Mouse (Mus musculus) C2C12 (cell line): ENCODE measurements around the gene Nr1h2. TPM values are rescaled to one million over a fixed set of nuclear protein-coding genes. Genes with fewer than 3 reads are reported as not detected.

Source experiments
- H3K27me3 ChIP-seq: one replicate; pipeline ENCODE4 v1.6.1; 2011; ENCODE audit not compliant: control insufficient read depth, insufficient read depth, insufficient read length
- H3K36me3 ChIP-seq: one replicate; pipeline ENCODE4 v1.6.1; 2011; ENCODE audit not compliant: control insufficient read depth, insufficient read depth
- H3K4me3 ChIP-seq: one replicate; pipeline ENCODE4 v1.5.1; 2011; ENCODE audit warnings: mild to moderate bottlenecking, control low read depth; ENCODE audit not compliant: poor library complexity, insufficient read depth, severe bottlenecking
- H3K79me2 ChIP-seq: one replicate; pipeline ENCODE4 v1.6.1; 2011; ENCODE audit not compliant: control insufficient read depth, insufficient read depth
- H3K79me3 ChIP-seq: one replicate; pipeline ENCODE4 v1.6.1; 2011; ENCODE audit warnings: low read depth, control low read depth
- H3ac ChIP-seq: one replicate; pipeline ENCODE3; 2011; ENCODE audit warnings: low read depth; ENCODE audit not compliant: control insufficient read depth, insufficient read length
- CEBPB ChIP-seq: IDR thresholded peaks from one replicate; pipeline ENCODE4 v1.6.1; 2011; ENCODE audit warnings: low read depth, mild to moderate bottlenecking, control low read depth, moderate library complexity
- CTCF ChIP-seq: IDR thresholded peaks from one replicate; pipeline ENCODE4 v1.5.1; 2011; ENCODE audit not compliant: control insufficient read depth, insufficient read depth, insufficient read length
- FOSL1 ChIP-seq: IDR thresholded peaks from one replicate; pipeline ENCODE4 v1.8.0; 2011; ENCODE audit warnings: mild to moderate bottlenecking, low read length; ENCODE audit not compliant: poor library complexity, insufficient read depth, severe bottlenecking
- MAX ChIP-seq: IDR thresholded peaks from one replicate; pipeline ENCODE4 v1.6.1; 2011; ENCODE audit warnings: mild to moderate bottlenecking, control low read depth
- MYOD1 ChIP-seq: IDR thresholded peaks from one replicate; pipeline ENCODE4 v1.6.1; 2011; ENCODE audit warnings: low read depth; ENCODE audit not compliant: control insufficient read depth, insufficient read length
- MYOG ChIP-seq: IDR thresholded peaks from one replicate; pipeline ENCODE4 v1.6.1; 2011; ENCODE audit not compliant: control insufficient read depth, insufficient read length; ENCODE audit errors: extremely low read depth
- USF1 ChIP-seq: IDR thresholded peaks from one replicate; pipeline ENCODE4 v1.6.1; 2011; ENCODE audit warnings: low read depth, mild to moderate bottlenecking, control low read depth, moderate library complexity
- polyA plus RNA-seq: library from polyadenylated mRNA; unstranded; fragments of >200 nt; fragmentation: generic; extraction: Trizol; gene quantifications from one replicate; pipeline ENCODE4 v1.2.1, GENCODE M21; 2012; ENCODE audit warnings: missing spikeins

Gene Nr1h2
- polyA plus RNA-seq, 1 experiment = 61.0 TPM

DNA sequence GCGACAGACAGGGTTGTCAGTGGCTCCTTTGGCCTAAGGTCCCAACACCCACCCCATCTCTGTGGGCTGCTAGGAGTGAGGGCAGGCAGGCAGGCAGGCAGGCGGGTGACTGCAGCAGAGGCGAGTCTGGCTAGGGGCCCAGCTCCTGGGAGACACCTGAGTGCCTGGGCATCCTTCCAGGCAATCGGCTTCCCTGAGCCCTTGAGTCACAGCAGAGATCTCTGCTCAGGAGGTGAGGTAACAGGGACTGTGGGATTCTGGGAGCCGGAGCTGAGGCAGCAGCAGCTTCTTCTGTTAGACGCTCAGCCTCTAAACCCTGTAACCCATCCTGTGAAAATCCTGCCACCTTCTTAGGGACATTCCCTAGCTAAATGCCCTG is 17.2 kb downstream of the Nr1h2 start:
- H3K79me2 ChIP-seq = no peaks in the 10 kb centered on the region
- H3K27me3 ChIP-seq = no peaks in the 10 kb centered on the region
- no peak overlapping the region for H3K4me3 ChIP-seq
- TF ChIP-seq MYOD1 = no peak
- TF ChIP-seq FOSL1 = no peak
- TF ChIP-seq USF1 = no peak
- TF ChIP-seq MAX = no peak
- no peak for TF ChIP-seq MYOG
- TF ChIP-seq CTCF = no peak
- no peak for TF ChIP-seq CEBPB
- no peak overlapping the region for H3ac ChIP-seq
- peaks cover 4% of the 10 kb centered on the region for H3K36me3 ChIP-seq
- H3K79me3 ChIP-seq = no peaks in the 10 kb centered on the region

DNA sequence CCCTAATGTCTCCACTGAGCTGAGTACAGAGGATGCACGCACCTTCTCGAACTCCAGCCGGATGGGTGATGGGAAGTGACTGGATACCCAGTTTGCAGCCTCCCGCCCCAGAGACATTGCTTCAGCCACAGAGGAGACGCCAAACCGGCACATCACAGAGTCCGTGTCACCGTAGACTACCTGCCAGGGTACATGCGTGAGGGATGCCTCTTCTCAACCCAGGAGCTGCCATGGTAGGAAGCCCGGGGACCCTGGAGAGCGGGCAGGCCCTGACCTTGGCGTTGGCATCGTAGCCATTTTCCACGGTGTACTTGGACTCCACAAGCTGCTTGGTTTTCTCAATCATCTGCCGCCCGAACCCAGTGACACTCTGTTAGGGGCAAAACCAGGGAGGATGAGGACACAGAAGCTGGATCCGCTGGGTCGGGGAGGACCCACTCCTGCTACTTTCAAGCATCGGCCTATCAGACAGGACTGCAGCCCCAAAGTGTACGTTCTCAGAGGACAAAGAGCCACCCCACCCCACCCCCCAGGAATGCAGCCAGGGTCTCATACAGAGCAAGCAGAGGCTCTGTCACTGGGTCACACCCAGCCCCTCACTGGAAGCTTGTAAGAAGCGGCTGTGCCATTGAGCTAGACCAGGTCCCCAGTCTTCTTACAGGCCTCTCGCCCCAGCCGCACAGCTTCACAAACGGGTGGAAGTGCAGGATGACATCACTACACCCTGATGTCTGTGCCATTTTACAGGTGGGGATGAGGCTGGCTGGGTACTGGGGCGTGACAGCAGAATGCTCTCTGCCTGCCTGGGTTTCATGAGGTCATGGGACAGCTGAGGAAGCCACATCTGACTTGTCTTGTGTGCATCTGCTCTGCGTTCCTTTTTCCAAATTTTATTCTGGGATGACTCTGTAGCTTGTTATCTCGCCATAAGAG is 17.8 kb downstream of the Nr1h2 start:
- H3K36me3 ChIP-seq = peaks cover 4% of the 10 kb centered on the region

DNA sequence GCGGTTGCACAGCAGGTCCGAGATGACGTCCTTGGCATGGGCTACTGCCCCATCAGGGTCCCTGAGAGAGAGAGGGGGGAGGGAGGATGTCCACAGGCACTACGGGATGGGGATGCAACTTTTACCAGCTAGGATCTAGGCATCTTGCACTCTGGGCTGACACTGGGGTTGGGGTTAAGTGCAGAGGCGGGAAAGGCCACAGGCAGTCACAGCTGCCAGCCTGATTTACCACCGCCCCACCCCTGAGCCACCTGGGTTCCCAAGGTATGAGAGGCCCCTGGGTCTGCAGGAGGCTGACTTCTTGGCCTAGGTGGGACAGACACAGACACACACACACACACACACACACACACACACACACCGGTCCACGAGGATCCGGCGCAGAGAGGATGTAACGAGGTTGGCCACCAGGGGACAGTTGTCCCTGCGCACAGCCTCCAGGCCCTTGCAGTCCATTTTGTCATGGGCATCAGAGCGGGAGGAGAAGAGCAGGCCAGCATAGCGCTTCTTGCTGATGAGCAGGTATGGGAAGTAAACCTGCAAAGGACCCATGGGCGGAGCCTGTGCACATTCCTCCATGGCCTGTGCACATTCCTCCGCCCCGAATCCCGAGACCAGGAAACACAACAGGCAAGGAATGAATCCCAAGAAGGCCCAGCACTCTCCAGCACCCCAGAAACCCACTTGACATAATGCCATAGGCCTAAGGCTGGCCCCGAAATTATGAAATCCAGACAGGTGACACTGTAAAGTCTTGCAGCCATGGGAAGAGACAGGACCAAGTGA is 18.9 kb downstream of the Nr1h2 start:
- H3K79me3 ChIP-seq = no peaks in the 10 kb centered on the region
- H3K4me3 ChIP-seq = no peak overlapping the region
- peaks cover 4% of the 10 kb centered on the region for H3K36me3 ChIP-seq
- TF ChIP-seq USF1 (no peak), CEBPB (no peak), MYOG (no peak), MYOD1 (no peak), CTCF (no peak), MAX (no peak), FOSL1 (no peak)
- no peaks in the 10 kb centered on the region for H3K27me3 ChIP-seq
- H3ac ChIP-seq = no peak overlapping the region
- no peaks in the 10 kb centered on the region for H3K79me2 ChIP-seq

More for the DNA sequence above, 17.8 kb downstream of the Nr1h2 start:
- Histone ChIP-seq H3K27me3 (no peaks in the 10 kb centered on the region), H3K79me3 (no peaks in the 10 kb centered on the region), H3ac (no peak overlapping the region), H3K79me2 (no peaks in the 10 kb centered on the region), H3K4me3 (no peak overlapping the region)
- TF ChIP-seq MYOG = no peak
- TF ChIP-seq FOSL1 = no peak
- TF ChIP-seq MAX = no peak
- TF ChIP-seq CTCF = no peak
- TF ChIP-seq CEBPB = no peak
- TF ChIP-seq MYOD1 = no peak
- no peak for TF ChIP-seq USF1

DNA sequence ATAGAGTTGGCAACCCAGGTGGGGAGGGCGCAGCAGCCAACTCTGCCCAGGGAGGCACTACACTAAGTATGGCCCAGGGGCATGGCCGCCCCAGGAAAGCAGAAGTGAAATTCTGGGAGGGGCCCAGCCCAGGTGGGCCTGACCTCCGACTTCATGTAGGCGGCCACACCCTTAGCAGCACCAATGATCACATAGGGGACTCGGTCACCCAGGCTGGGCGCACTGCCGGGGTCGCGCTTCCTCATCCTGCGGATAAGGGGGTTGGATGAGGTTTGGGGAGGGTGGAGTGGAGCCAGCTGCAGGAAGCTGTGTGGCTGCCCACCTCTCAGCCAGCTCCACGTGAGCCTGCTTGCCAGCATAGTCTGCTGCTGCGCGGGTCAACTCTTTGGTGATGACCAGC is 19.5 kb downstream of the Nr1h2 start:
- no peak for TF ChIP-seq CEBPB
- no peak for TF ChIP-seq MYOD1
- TF ChIP-seq MYOG = no peak
- TF ChIP-seq USF1 = no peak
- Histone ChIP-seq H3K4me3 (no peak overlapping the region), H3K27me3 (no peaks in the 10 kb centered on the region), H3K79me2 (no peaks in the 10 kb centered on the region), H3K36me3 (peaks cover 4% of the 10 kb centered on the region), H3K79me3 (no peaks in the 10 kb centered on the region), H3ac (no peak overlapping the region)

GRCm38 (mm10) chr7:44533746-44534045 is 20.1 kb downstream of the Nr1h2 start:
- TF ChIP-seq CTCF (no peak), MYOG (no peak)
- Histone ChIP-seq H3K27me3 (no peaks in the 10 kb centered on the region), H3K36me3 (peaks cover 4% of the 10 kb centered on the region), H3ac (no peak overlapping the region), H3K79me2 (no peaks in the 10 kb centered on the region), H3K4me3 (no peak overlapping the region), H3K79me3 (no peaks in the 10 kb centered on the region)
